Mouse (Mus musculus) cerebellum, adult 2 months (tissue): ENCODE data around the gene Polr2f.

Experiments used
- CTCF ChIP-seq: fragments of 200-500 bp; IDR thresholded peaks from 2 replicates; pipeline ENCODE4 v1.5.1; 2011; ENCODE audit warnings: low read depth, mild to moderate bottlenecking, control low read depth, low read length, moderate library complexity, borderline replicate concordance; ENCODE audit not compliant: insufficient read depth
- POLR2A ChIP-seq: fragments of 200-500 bp; IDR thresholded peaks from 2 replicates; pipeline ENCODE4 v1.6.1; 2011; ENCODE audit warnings: low read length, control low read depth, borderline replicate concordance; ENCODE audit not compliant: insufficient read depth

DNA sequence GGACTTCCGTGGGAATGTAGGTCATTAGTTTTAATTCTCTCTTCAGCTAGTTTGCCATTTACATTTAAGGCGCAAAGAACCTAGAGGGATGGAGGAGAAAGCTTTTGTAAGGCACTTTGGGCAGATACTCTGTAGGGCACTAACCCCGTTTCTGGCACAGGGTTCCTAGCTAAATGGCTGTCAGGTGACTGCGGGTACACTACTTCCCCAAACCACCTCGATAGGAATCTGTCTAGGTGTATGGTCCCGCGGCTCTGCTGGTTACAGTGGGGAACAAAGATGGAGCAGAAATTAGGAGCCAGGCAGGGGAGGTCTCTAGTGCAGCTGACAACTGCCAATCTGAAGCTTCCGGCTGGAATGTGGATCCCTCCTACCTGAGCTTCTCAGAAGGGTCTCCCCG is 30.8 kb upstream of the Polr2f start:
- no peak for TF ChIP-seq POLR2A
- no peak for TF ChIP-seq CTCF
